Comparison of ENCODE assay signal across 8 mouse cellular contexts in the genomic region with DNA sequence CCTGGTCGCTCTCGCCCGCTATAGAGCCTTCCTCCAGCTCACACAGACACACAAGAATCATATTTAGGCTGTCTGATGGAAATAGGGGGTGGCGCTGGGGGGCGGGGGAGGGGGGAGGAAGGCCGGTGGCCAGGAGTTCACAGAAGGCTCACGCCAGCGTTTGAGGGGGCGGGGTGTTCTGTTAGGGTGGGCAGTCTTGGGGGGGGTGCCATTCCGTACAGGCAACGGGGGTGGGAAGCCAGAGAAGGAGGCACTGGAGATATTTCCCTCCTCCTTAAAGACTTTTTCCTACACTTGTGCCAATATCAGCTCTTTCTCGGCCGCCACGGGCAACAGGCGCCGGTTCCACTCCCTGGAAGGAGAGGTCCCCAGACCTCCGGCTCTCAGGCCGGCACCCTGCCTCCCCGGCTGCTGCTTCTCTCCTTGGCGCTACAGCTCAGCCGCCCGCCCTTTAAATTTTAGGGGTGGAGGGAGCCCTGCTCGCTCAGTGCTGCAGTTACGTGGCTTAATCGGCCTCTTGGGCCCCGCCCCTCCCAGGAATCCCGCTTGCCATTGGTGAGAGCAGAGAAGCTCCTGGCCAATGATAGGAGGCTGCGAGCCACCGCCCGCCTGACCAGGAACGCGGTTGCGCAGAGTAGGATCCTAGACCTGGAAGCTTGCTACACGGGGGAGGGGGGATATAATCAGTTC. TPM values are rescaled to one million over a fixed set of nuclear protein-coding genes. Genes with fewer than 3 reads are reported as not detected.
DNase-seq lines count a peak whose midpoint lies in the region; ATAC-seq and TF ChIP-seq lines count a peak whose summit lies in the region.

No protein-coding gene starts in this region.

- H3K4me3 ChIP-seq in bone marrow macrophage, adult 2 months (ENCODE audit: insufficient read depth, low read length), result peak overlapping the region; percentile 76
- peak overlapping the region; percentile 33 for H3K4me3 ChIP-seq in embryonic fibroblast, embryonic 13.5 days (ENCODE audit: insufficient read depth, low read length)
- H3K4me3 ChIP-seq in kidney, embryonic 14.5 days (ENCODE audit: low read length), result peak overlapping the region; percentile 54

- no peak for TF ChIP-seq CTCF in bone marrow macrophage, adult 2 months (IDR thresholded peaks at IDR 0.05; ENCODE audit: low read depth, low read length)
- TF ChIP-seq CTCF in embryonic fibroblast, embryonic 13.5 days (IDR thresholded peaks at IDR 0.05; ENCODE audit: borderline replicate concordance, insufficient read depth, low read length), result no peak

- H3K27ac ChIP-seq in bone marrow macrophage, adult 2 months (ENCODE audit: insufficient read depth, low read depth, low read length), result no peak overlapping the region
- H3K27ac ChIP-seq in embryonic fibroblast, embryonic 13.5 days (ENCODE audit: insufficient read depth, low read length), result peak overlapping the region; percentile 99
- H3K27ac ChIP-seq in kidney, embryonic 14.5 days (ENCODE audit: low read depth, low read length), result peak overlapping the region; percentile 89

- H3K27me3 ChIP-seq in kidney, embryonic 14.5 days (ENCODE audit: control insufficient read depth, insufficient read depth, low read length), result no peaks in the 10 kb centered on the region

- TF ChIP-seq POLR2A in bone marrow macrophage, adult 2 months (IDR thresholded peaks at IDR 0.05; ENCODE audit: borderline replicate concordance, low read depth, low read length), result no peak
- peak; percentile 58 for TF ChIP-seq POLR2A in embryonic fibroblast, embryonic 13.5 days (IDR thresholded peaks at IDR 0.05; ENCODE audit: low read depth, low read length)

- peaks cover 16% of the 10 kb centered on the region for H3K4me1 ChIP-seq in bone marrow macrophage, adult 2 months (ENCODE audit: control insufficient read depth, insufficient read depth, low read length)
- peaks cover 39% of the 10 kb centered on the region for H3K4me1 ChIP-seq in embryonic fibroblast, embryonic 13.5 days (ENCODE audit: control insufficient read depth, insufficient read depth, low read length)
- H3K4me1 ChIP-seq in kidney, embryonic 14.5 days (ENCODE audit: control insufficient read depth, insufficient read depth, low read length), result peaks cover 28% of the 10 kb centered on the region

- no peaks in the 10 kb centered on the region for H3K9me3 ChIP-seq in kidney, embryonic 14.5 days (ENCODE audit: control insufficient read depth, low read length)

- peak overlapping the region; percentile 69 for H3K9ac ChIP-seq in kidney, embryonic 14.5 days (ENCODE audit: low read depth, low read length)

- H3K4me2 ChIP-seq in kidney, embryonic 14.5 days (replicated peaks; ENCODE audit: low read depth, low read length), result peak overlapping the region; percentile 92

- peak; percentile 95 for DNase-seq in A20 (ENCODE audit: low read depth, low spot score)
- DNase-seq in heart, adult 9 months (ENCODE audit: low spot score in 2 of 2), result peak; percentile 98
- peak; percentile 96 for DNase-seq in liver
- DNase-seq in spleen, postnatal 4 days (ENCODE audit: low spot score in 2 of 2), result peak; percentile 91 to 93

- ATAC-seq in kidney, embryonic 14.5 days (ENCODE audit: low FRiP score, low TSS enrichment), result peak; percentile 95
- ATAC-seq in monocyte, adult 5-6 weeks (replicated peaks; ENCODE audit: insufficient number of reproducible peaks, low FRiP score, low TSS enrichment, poor library complexity, severe bottlenecking), result peak; percentile 97

- WGBS in kidney, embryonic 14.5 days, result under 1% methylated on average over 34 of the region's 34 CpGs

- H3K36me3 ChIP-seq in kidney, embryonic 14.5 days (ENCODE audit: control insufficient read depth, insufficient read depth, low read length), result no peaks in the 10 kb centered on the region

RNA-seq across cellular contexts. Expression of gene Creb3l1, which starts 16.2 kb away (rescaled TPM):
- polyA plus RNA-seq in bone marrow macrophage, adult 2 months (2012; ENCODE audit: insufficient read depth, insufficient read length, missing spikeins), result 3.7 and 5.1 TPM in 2 replicates
- 101 and 119 TPM in 2 replicates for polyA plus RNA-seq in embryonic fibroblast, embryonic 13.5 days (2011; ENCODE audit: insufficient read length, low read depth, missing spikeins)
- 11.1 and 15.0 TPM in 2 replicates for polyA plus RNA-seq in kidney, embryonic 14.5 days (2014; fragmentation: Nextera tagmentation; extraction: Ambion mirVana)
- total RNA-seq in monocyte, adult 5-6 weeks (2017), result 0.78 TPM in 1 of 3 replicates, not detected in the others

RNA-seq across cellular contexts. Expression of gene Dgkz, which starts 32.4 kb away (rescaled TPM):
- 129 and 144 TPM in 2 replicates for polyA plus RNA-seq in bone marrow macrophage, adult 2 months (2012; ENCODE audit: insufficient read depth, insufficient read length, missing spikeins)
- polyA plus RNA-seq in embryonic fibroblast, embryonic 13.5 days (2011; ENCODE audit: insufficient read length, low read depth, missing spikeins), result 29.3 and 40.4 TPM in 2 replicates
- polyA plus RNA-seq in kidney, embryonic 14.5 days (2014; fragmentation: Nextera tagmentation; extraction: Ambion mirVana), result 35.6 and 57.5 TPM in 2 replicates
- total RNA-seq in monocyte, adult 5-6 weeks (2017), result 83.0 to 148 TPM (median 110 TPM) in 3 replicates
